Mouse (Mus musculus): ENCODE results near the gene Hdgf.
A peak's percentile ranks its signal among the peaks of the same experiment; 100 is the strongest.

- TF ChIP-seq CTCF (IDR thresholded peaks at IDR 0.05; ENCODE audit: low read depth): no peak
- TF ChIP-seq EP300 (IDR thresholded peaks at IDR 0.05; ENCODE audit: low read depth): peak; percentile 99
These were observed 5.0 kb upstream of the Hdgf start for GRCm38 (mm10) chr3:87901036-87901624.

All from liver, postnatal 0 days (tissue).